In the genomic region with DNA sequence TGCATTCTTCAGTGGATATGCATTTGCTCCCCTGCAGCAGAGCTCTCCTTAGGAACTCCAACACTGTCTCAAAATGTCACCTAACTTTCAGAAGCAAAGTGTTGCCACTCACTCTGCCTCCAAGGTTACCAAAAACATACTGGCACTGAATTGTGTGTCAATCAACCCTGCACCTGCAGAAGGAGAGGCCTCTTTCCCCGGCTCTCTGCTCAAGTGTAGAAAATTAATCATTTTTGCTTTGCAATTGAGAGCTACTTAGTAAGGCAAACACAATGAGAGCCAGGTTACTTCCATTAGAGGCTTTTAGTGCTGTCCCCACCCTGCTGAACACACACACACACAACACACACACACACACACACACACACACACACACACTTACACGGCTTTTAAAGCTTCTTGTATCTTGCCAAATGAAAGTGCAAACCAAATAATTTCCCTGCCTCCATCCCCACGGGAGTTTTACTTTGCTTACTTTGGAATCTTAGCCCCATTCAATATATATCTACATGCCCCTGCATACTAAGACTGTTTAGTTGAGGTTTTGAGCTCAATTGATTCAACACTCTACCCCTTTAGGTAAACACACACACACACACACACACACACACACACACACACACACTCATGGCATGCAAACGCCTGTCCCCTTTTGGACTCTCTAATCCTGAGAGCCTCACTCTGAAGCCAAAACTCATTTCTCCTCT, we compare ENCODE assay signal across 10 mouse cellular contexts. TPM values are rescaled to one million over a fixed set of nuclear protein-coding genes. Genes with fewer than 3 reads are reported as not detected.
A peak's percentile ranks its signal among the peaks of the same experiment; 100 is the strongest.
DNase-seq lines count a peak whose midpoint lies in the region; ATAC-seq and TF ChIP-seq lines count a peak whose summit lies in the region.
"Had no signal": no experiment of that assay in that cellular context is flagged by ENCODE, and none has a peak within 500 bp of the region (broad histone marks: within the 10 kb centered on the region; RNA-seq: fewer than 3 reads in every experiment).

No protein-coding gene starts in this region.

- H3K27me3 ChIP-seq in neural tube, embryonic 11.5 days (ENCODE audit: control insufficient read depth, insufficient read depth, low read length): peaks cover 11% of the 10 kb centered on the region; the same call in 1 of the 2 replicates
- H3K27me3 ChIP-seq in embryonic facial prominence, embryonic 15.5 days: peaks cover 25% of the 10 kb centered on the region
- no peaks in the 10 kb centered on the region for H3K27me3 ChIP-seq in stomach, postnatal 0 days (ENCODE audit: control insufficient read depth, insufficient read depth, low read length)

- TF ChIP-seq CTCF in stomach, postnatal 0 days (IDR thresholded peaks at IDR 0.05; ENCODE audit: low read depth): no peak

- H3K9ac ChIP-seq in neural tube, embryonic 11.5 days (ENCODE audit: low read length): no peak overlapping the region
- no peak overlapping the region for H3K9ac ChIP-seq in embryonic facial prominence, embryonic 15.5 days
- no peak overlapping the region for H3K9ac ChIP-seq in stomach, postnatal 0 days (ENCODE audit: low read length)

- no peak overlapping the region for H3K4me3 ChIP-seq in neural tube, embryonic 11.5 days (ENCODE audit: low read depth, low read length)
- peak overlapping the region; percentile 56; the same call in 1 of the 2 replicates for H3K4me3 ChIP-seq in embryonic facial prominence, embryonic 15.5 days (replicated peaks)
- no peak overlapping the region for H3K4me3 ChIP-seq in stomach, postnatal 0 days (ENCODE audit: low read depth, low read length)

- H3K9me3 ChIP-seq in neural tube, embryonic 11.5 days (ENCODE audit: control insufficient read depth, low read length): no peaks in the 10 kb centered on the region
- H3K9me3 ChIP-seq in embryonic facial prominence, embryonic 15.5 days (replicated peaks): no peaks in the 10 kb centered on the region
- H3K9me3 ChIP-seq in stomach, postnatal 0 days (ENCODE audit: control insufficient read depth, low read length): no peaks in the 10 kb centered on the region

- no peak for DNase-seq in neural tube, embryonic 11.5 days (ENCODE audit: low spot score)
- DNase-seq in neural tube, embryonic 10.5 days (ENCODE audit: extremely low spot score, low spot score): no peak
- DNase-seq in lung, postnatal 10 days: peak; percentile 7
- DNase-seq in stomach, postnatal 0 days (ENCODE audit: low spot score): peak; percentile 56
- no peak for DNase-seq in B cell, adult 2 months
- DNase-seq in embryo, embryonic 10.5 days (ENCODE audit: low spot score): no peak
- no peak for DNase-seq in thymus, postnatal 4 days
- DNase-seq: thymus, postnatal 25 days had no signal

- peak overlapping the region; percentile 14 for H3K4me2 ChIP-seq in neural tube, embryonic 11.5 days (ENCODE audit: low read depth)
- H3K4me2 ChIP-seq in embryonic facial prominence, embryonic 15.5 days (replicated peaks): 0 out of 2 replicates have a peak overlapping the region, but pooled peaks have one; percentile 95
- H3K4me2 ChIP-seq in stomach, postnatal 0 days (replicated peaks; ENCODE audit: low read depth): peak overlapping the region; percentile 84; the same call in 1 of the 2 replicates

- no peak for TF ChIP-seq EP300 in stomach, postnatal 0 days (optimal IDR thresholded peaks at IDR 0.05)

- no peaks in the 10 kb centered on the region for H3K4me1 ChIP-seq in neural tube, embryonic 11.5 days (ENCODE audit: control insufficient read depth, insufficient read depth, low read length)
- H3K4me1 ChIP-seq in embryonic facial prominence, embryonic 15.5 days: peaks cover 16% of the 10 kb centered on the region
- H3K4me1 ChIP-seq in stomach, postnatal 0 days (replicated peaks; ENCODE audit: control insufficient read depth, insufficient read depth): no peaks in the 10 kb centered on the region

- WGBS in neural tube, embryonic 11.5 days: 67% methylated on average over 4 of the region's 4 CpGs
- 32% methylated on average over 4 of the region's 4 CpGs for WGBS in embryonic facial prominence, embryonic 15.5 days
- 12% methylated on average over 4 of the region's 4 CpGs for WGBS in stomach, postnatal 0 days

- no peaks in the 10 kb centered on the region for H3K36me3 ChIP-seq in neural tube, embryonic 11.5 days (ENCODE audit: control insufficient read depth, insufficient read depth, low read length)
- no peaks in the 10 kb centered on the region for H3K36me3 ChIP-seq in embryonic facial prominence, embryonic 15.5 days
- H3K36me3 ChIP-seq in stomach, postnatal 0 days (ENCODE audit: control insufficient read depth, insufficient read depth, low read length): no peaks in the 10 kb centered on the region
- H3K36me3 ChIP-seq: G1E had no signal

- H3K27ac ChIP-seq in neural tube, embryonic 11.5 days (ENCODE audit: low read depth, low read length): no peak overlapping the region
- no peak overlapping the region for H3K27ac ChIP-seq in embryonic facial prominence, embryonic 15.5 days (replicated peaks)
- no peak overlapping the region for H3K27ac ChIP-seq in stomach, postnatal 0 days (replicated peaks)

- ATAC-seq in neural tube, embryonic 11.5 days (ENCODE audit: insufficient read depth, low FRiP score, low TSS enrichment): no peak
- no peak for ATAC-seq in embryonic facial prominence, embryonic 15.5 days (ENCODE audit: insufficient number of reproducible peaks, low FRiP score, low TSS enrichment, low read depth)
- peak; percentile 75 for ATAC-seq in stomach, postnatal 0 days (ENCODE audit: low FRiP score, low TSS enrichment)

RNA-seq across cellular contexts. Expression of gene Kctd8, which starts 2.4 kb away (rescaled TPM):
- 1.8 and 2.6 TPM in 2 replicates for polyA plus RNA-seq in neural tube, embryonic 11.5 days (2014; fragmentation: Nextera tagmentation; extraction: Ambion mirVana)
- polyA plus RNA-seq in embryonic facial prominence, embryonic 15.5 days (2015; fragmentation: Nextera tagmentation; extraction: Ambion mirVana): 1.4 and 2.9 TPM in 2 replicates
- polyA plus RNA-seq in stomach, postnatal 0 days (2015; fragmentation: Nextera tagmentation; extraction: Ambion mirVana): 1.7 and 2.0 TPM in 2 replicates
- polyA plus RNA-seq: G1E had no signal

Comparison
In these comparisons a context has a peak if more than half of its experiments do, and no peak if none do; other contexts are left out.
1. DNase-seq: peak in lung, postnatal 10 days (single experiment) and stomach, postnatal 0 days (single experiment); none in neural tube, embryonic 11.5 days (single experiment), neural tube, embryonic 10.5 days (single experiment), B cell, adult 2 months (0 of 2), embryo, embryonic 10.5 days (single experiment) and thymus, postnatal 4 days (single experiment).
2. H3K4me2 ChIP-seq: peak in every context shown above with its lines; median percentile 95 in embryonic facial prominence, embryonic 15.5 days; 84 in stomach, postnatal 0 days; 14 in neural tube, embryonic 11.5 days.